Mouse (Mus musculus) kidney, postnatal 14 days (tissue): ENCODE data around the gene Camsap3.
"Not testable (repeated sequence)": the region's sequence is repeated elsewhere in the genome, so short reads cannot be mapped to it uniquely, and the experiment has no call there.

ENCODE experiments used
- DNase-seq: peaks from one replicate; pipeline ENCODE4 v3.0.0; 2022; ENCODE audit warnings: mixed read lengths

The Camsap3 gene

DNA sequence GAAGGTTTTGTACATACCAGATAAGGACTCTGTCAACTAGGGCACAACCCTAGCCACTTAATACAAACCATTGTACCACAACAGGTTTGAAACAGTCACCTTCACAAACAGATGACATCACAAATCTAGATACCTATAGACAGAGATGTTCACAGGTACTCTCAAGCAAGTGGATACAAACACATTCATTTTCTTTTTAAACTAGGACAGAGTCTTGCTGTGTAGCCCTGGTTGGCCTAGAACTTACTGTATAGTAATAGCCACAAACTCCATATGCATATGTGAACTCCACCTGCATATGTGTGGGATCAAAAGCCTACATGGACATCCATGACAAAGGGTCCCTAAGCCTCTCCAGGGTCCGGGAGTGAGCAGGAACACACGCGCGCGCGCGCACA is at the start of gene Camsap3:
Camsap3 (plus strand) TSS at position 301 of the 398 bp plus-strand sequence.
- no peak for DNase-seq

DNA sequence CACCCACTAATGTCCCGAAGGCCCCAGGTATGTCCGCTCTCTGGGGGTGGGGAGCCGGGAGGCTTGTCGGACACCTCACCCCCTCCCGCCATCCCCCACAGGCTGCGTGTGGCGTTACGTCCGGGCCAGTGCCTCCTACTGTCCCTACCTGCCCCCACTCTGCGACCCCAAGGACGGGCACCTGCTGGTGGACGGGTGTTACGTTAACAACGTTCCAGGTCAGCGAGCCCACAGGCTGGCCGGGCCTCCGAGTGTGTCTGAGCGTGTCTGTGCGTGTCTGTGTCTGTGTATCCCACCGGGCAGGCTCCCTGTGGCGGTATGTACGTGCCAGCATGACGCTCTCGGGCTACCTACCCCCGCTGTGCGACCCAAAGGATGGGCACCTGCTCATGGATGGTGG is 49.4 kb upstream of the Camsap3 start:
- DNase-seq: no peak

DNA sequence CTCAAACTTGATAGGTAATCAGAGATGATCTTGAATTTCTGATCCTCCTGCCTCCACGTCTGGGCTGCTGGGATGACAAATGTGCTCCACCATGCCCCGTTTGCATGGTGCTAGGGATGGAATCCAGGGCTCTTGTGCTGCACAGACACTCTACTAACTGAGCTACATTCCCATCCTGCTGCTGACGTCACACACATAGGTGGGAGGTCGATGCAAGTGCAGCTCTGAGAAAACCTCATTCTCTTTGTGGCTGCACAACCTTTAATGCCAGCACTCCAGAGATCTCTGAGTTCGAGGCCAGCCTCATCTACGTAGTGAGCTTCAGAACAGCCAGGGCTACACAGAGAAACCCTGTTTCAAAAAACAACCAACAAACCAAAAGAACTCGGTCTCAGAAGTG is 47.9 kb upstream of the Camsap3 start:
- no peak for DNase-seq

GRCm38 (mm10) chr8:3540076-3540475 is 47.0 kb upstream of the Camsap3 start:
- no peak for DNase-seq

- DNase-seq: no peak
Observed at GRCm38 (mm10) chr8:3546511-3546910, 40.6 kb upstream of the Camsap3 start.

DNA sequence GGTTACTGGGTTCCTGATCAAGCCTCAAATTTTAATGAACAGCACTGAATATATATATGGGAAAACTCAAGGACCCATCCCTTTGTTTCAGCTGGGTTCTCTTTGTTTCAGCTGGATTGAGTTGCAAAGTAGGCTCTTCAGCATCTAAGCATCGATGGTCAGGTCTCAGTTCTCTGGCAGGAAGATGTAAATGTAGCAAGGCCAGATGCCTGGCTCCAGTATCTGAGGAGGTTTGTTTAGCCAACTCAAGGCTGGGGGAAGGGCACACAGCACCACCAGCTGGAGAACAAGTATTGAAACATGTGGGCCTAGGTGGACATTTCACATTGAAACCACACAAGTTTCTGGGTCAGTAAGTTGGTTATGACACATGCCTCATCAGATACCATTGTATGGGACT is 34.9 kb upstream of the Camsap3 start:
- DNase-seq: no peak

- no peak for DNase-seq
Observed at GRCm38 (mm10) chr8:3556114-3556513, 31.0 kb upstream of the Camsap3 start.

GRCm38 (mm10) chr8:3567641-3568371 is 19.3 kb upstream of the Camsap3 start, which contains the start of gene C330021F23Rik:
TSS of gene C330021F23Rik (plus strand) at chr8:3567990.
- peak; percentile 69 for DNase-seq

DNA sequence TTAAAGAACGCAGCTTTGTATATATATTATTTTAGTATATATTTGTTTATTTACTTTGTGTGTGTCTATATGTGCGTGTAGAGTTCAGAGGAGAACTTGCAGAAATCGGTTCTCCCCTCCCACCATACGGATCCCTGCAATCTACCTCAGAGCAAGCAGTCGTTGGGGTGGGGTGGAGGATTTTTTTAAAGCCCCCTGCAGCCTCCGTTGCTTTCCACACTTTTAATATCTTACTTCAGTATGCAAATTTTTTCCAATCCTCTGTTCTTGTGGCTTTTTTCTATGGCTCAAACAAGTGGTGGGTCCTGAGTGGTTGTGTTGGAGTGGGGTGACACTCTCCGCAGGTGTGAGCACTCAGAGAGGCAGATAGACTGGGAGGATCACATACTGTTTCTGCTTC is 18.7 kb upstream of the Camsap3 start:
- no peak for DNase-seq

DNA sequence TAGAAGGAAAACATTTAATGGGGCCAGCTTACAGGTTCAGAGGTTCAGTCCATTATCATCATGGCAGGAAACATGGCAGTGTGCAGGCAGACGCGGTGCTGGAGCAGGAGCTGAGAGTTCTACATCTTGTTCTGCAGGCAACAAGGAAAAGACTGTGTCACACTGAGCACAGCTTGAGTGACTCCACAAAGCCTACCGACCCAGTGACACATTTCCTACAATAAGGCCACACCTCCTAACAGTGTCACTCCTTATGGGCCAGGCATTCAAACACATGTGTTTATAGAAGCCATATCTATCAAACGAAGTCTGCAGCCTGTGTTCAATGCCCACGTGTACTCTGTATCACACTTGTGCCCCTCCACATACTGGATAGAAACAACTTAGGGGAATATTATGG is 17.3 kb upstream of the Camsap3 start:
- no peak for DNase-seq

GRCm38 (mm10) chr8:3574546-3574945 is 12.5 kb upstream of the Camsap3 start:
- no peak for DNase-seq

DNA sequence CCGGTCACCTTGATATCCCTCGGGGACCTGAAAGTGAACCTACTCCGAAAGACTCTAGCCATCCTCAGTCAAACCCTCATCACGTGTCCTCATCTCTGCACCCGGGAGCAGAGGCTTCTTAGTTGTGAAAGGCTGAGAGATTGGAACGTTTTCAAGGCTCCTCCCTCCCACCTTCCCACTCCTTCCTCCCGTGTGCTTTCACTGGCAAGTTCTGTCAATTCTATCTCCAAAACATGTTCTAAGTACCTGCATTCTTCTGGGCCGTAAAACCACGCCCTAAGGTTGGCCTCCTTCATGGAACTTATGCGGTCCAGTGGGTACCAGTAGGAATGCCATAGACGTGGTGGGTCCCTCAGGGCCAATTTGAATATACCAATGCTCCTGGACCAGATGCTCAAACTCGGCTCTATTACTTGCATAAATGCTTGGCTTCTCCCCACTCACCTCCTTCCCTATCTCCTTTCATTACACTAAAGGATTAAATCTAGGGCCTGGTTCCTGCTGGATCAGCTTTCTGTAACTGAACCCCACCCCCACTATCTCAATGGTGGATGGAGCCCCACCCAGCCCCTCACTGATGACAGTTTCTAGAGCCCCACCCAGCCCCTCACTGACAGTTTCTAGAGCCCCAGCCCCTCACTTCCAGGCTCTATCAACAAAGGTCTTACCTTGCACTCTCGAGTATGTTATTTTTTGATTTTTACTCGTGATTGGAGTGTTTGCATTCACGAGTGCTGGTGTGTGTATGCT is 10.7 kb upstream of the Camsap3 start:
- DNase-seq: no peak

DNA sequence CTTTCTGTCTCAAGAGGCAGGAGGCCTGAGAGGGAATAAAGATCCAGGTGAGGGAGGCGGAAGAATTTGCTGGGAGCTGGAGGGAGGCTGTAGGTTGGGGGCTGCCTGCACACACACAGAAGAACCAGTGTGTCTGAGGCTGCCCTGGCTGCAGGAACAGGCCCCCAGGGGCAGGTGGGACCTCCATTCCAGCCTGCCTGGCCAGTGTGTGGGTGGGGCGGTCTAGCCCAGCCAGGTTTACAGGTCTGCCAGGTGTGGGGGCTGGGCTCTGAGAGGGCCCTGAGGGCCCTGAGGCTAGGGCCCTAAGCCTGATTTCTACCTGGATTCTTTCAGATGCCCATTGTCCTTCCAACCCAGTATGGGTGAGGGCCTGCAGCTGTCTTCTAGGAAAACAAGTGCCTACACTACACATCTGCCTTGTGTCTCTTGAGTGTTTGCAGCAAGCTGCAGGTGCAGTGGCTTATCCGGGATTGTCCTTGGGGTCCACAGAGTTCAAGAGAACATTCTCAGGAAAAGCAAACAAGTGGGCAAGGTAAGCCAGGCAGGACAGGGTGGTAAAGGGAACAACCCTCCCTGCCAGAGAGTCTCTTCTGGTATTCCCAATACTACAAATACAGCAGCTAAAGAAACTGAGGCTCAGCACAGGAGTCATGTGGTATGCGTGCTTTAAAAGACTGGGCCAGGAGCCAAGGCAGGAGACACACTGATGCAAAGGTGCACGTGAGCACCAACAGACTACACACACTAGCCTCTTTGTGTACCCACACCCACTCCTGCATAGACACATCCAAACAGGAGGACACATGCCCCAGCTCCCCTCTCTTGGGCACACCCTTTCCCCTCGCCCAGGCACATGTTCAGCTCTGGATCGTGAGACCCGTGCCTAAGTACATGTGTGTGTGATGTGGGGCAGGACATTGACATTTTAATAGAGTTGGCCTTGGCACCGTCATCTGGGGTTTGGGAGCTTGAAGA is 7.4 kb upstream of the Camsap3 start:
- no peak for DNase-seq

DNA sequence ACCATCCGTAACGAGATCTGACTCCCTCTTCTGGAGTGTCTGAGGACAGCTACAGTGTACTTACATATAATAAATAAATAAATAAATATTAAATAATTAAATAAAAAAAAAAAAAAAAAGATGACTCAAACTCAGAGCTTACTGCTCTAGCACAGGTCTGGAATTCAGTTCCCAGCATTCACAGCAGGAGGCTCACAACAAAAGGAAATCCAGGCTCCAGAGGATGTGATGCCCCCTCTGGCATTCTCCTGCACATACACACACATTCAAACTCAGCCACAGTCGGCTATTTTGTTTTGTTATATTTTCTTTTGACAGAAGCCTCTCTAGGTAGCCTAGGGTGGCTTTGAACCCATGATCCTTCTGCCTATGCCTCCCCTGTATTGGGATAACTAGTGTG is 5.1 kb upstream of the Camsap3 start:
- not testable (repeated sequence) for DNase-seq

GRCm38 (mm10) chr8:3586452-3586851 is 641 bp upstream of the Camsap3 start:
- DNase-seq: no peak

DNA sequence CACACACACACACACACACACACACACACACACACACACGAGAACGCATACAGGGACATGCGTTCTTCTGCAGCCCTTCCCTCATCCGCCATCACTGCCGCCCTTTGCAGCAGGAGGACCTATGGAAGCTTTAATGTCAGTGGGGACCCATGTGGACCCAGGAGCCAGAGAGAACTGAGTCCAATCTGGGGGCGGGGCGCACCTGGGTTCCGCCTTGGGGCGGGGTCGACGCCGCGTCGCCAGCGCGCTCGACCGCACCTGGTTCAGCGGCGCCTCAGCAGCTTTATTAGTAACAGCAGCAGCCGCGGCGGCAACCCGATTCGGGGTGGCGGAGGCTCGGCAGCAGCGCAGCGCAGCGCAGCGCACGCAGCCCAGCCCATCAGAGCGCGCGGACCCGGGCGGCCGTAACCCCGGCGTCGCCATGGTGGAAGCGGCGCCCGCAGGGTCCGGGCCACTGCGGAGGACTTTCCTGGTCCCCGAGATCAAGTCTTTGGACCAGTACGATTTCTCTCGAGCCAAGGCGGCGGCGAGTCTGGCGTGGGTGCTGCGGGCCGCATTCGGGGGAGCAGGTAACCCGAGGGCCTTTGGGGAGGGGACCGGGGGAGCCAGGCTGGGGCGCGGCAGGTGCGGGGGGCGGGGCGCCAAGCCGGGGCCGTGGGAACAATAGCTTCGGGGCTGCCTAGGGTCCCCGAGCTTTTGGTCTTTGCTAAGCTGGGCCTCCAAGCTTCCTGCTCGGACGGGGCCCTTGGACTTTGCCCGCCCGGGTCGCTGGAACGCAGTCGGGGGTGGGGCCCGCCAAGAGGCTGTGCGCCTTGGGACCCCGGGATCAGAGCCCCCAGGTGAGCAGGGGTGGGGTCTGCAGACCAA is 531 bp downstream of the Camsap3 start:
- DNase-seq: peak; percentile 89

DNA sequence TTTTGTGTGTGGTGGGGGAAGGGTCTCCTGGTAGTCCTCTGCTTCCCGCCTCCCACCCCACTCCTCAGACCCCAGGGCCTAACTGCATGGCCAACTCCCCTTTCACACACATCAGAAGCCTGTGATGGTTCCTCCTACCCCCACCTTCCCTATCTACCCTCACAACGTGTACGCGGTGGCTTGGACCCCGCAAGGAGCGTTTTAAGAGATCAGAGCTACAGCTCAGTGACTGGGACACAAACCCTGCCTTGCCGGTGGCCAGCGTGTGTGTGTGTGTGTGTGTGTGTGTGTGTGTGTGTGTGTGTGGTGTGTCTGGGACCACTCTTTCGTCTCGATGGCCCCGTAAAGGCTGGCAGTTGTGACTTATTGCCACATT is 1.2 kb downstream of the Camsap3 start:
- DNase-seq: no peak

DNA sequence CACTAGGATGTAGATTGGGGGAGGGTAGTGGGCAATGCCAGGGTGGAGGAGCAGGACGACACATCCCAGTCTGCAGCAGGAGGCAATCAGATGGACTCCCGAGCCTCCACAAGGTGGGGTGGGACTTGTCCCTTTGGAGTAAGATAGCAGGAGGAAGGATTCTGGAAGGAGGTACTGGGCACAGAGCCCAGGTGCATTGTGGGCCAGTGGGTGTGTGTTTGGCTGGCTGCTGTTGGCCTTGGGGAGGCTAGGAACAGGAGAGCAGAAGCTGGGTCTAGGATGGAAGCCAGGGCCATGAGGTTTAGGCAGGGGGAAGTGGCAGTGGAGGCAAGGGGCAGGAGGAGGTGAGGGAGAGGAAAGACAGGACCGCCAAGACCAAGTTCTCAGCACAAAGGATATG is 6.4 kb downstream of the Camsap3 start:
- peak; percentile 19 for DNase-seq

DNA sequence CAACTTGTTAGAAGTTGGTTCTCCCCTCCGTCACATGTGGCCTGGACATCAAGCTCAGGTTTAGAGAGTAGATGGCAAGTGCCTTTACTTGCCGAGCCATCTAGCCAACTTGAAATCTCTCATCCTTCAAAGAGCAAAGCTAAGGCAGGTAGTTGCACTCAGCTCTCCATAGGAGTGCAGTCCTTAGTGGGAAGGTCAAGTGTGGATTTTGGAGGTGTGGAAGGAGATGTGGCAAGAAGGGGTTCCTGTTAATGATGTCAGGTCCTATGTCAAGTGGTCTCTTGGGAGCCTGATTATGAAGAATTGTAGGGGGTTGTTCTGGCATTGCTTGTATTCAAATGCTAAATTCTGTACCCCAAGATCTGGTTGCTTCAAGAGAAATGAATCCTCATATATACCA is 7.4 kb downstream of the Camsap3 start:
- DNase-seq: no peak

- DNase-seq: no peak
Observed at GRCm38 (mm10) chr8:3598054-3598453, 11.0 kb downstream of the Camsap3 start.

DNA sequence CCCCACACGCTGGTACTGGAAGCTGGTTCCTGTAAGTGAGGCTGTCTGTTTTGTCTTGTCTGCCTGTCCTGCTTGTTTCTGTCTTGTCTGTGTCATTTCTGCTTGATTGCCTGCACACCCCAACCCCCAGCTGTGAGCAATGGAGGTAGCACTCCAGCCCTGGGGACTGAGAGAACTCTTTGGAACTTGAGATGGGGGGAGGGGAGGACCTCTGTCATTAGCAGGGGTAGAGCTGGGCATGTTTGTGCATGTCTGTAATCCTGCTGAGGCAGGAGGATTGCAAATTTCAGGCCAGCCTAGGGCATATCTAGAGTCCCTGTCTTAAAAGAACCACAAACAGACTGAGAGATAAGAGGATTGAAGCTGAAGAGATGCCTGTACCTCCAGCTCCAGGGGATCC is 12.1 kb downstream of the Camsap3 start:
- no peak for DNase-seq

DNA sequence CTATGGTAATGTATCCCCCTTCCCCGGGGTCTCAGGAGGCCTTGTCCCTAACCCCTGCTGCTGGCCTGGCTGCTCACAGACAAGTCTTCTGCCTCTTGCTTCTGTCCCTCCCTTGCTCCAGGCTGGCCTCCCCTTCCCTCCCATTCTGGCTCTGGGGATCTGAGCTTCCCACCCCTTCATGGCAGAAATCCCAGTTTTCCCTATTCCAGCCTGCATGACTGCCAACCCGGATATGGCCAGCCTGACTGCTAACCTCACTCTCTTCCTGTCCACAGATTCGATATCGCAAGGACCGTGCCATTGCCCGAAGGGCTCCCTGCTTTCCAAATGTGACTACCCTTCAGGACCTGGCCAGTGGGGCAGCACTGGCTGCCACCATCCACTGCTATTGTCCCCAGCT is 13.3 kb downstream of the Camsap3 start:
- peak; percentile 62 for DNase-seq
